Mouse (Mus musculus): ENCODE data around the gene Mtg1. TPM values are rescaled to one million over a fixed set of nuclear protein-coding genes. Genes with fewer than 3 reads are reported as not detected.
A peak's percentile ranks its signal among the peaks of the same experiment; 100 is the strongest.

The Mtg1 gene
- polyA plus RNA-seq, 1 experiment from 2014 or later = 35.1 TPM

DNA sequence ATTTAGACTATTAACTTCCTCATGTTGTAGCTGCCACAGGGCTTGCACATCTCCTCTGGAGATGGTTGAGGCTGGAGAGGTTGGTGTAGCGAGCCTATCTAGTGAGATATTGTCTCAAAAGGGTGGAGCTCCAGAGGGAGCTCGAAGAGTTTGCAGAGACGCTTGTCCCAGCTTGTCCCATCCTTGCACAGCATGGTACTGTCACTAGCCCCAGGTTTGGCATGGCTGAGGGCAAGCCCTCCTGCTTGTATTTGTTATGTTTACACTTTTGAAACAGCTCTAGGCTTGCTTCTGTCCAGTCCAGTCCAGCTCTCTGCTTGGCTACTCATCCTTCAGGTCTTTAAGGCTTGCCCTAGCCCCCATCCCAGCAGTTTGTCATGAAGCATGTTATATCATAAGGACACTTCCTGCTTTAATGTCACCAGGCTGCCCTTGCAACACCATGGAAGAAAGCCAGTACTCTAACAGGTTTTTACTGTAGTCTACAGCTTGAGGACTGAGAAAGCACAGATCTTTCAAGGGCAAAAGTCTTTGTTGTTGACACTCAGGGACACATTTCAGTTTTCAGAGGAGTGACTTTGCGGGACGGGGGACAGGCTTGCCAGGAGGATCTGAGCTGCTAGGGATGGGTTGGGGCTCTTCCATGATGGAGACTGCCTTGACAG, 2.1 kb upstream of the Mtg1 start:
- Histone ChIP-seq H3K9ac (replicated peaks) (no peak overlapping the region), H3K27ac (replicated peaks) (no peak overlapping the region), H3K4me1 (peaks cover 9% of the 10 kb centered on the region), H3K4me2 (replicated peaks) (no peak overlapping the region), H3K36me3 (no peaks in the 10 kb centered on the region), H3K4me3 (no peak overlapping the region), H3K9me3 (no peaks in the 10 kb centered on the region), H3K27me3 (no peaks in the 10 kb centered on the region)
- WGBS = 93% methylated on average over 5 of the region's 5 CpGs
- no peak for ATAC-seq (replicated peaks)

GRCm38 (mm10) chr7:140138021-140138310, 602 bp downstream of the Mtg1 start:
- Histone ChIP-seq H3K9ac (replicated peaks) (peak overlapping the region; percentile 68), H3K4me1 (peaks cover 12% of the 10 kb centered on the region), H3K9me3 (no peaks in the 10 kb centered on the region), H3K4me3 (peak overlapping the region; percentile 63), H3K4me2 (replicated peaks) (peak overlapping the region; percentile 79), H3K27me3 (no peaks in the 10 kb centered on the region), H3K27ac (replicated peaks) (peak overlapping the region; percentile 70; the same call in 1 of the 2 replicates), H3K36me3 (no peaks in the 10 kb centered on the region)
- no peak; the same call in 1 of the 2 replicates for ATAC-seq (replicated peaks)
- under 1% methylated on average over 8 of the region's 8 CpGs for WGBS

- Histone ChIP-seq H3K27ac (replicated peaks) (no peak overlapping the region), H3K27me3 (no peaks in the 10 kb centered on the region), H3K4me1 (peaks cover 12% of the 10 kb centered on the region), H3K9me3 (no peaks in the 10 kb centered on the region), H3K4me3 (no peak overlapping the region), H3K4me2 (replicated peaks) (no peak overlapping the region), H3K9ac (replicated peaks) (no peak overlapping the region), H3K36me3 (no peaks in the 10 kb centered on the region)
- WGBS = 7% methylated on average over 14 of the region's 14 CpGs
- ATAC-seq (replicated peaks) = no peak
Observed at GRCm38 (mm10) chr7:140141350-140141749, 4.0 kb downstream of the Mtg1 start.

- peaks cover 3% of the 10 kb centered on the region; the same call in 1 of the 2 replicates for H3K4me1 ChIP-seq
- H3K9ac ChIP-seq (replicated peaks) = no peak overlapping the region
- no peaks in the 10 kb centered on the region for H3K36me3 ChIP-seq
- no peak overlapping the region for H3K27ac ChIP-seq (replicated peaks)
- H3K4me3 ChIP-seq = no peak overlapping the region
- H3K27me3 ChIP-seq = no peaks in the 10 kb centered on the region
- no peak for ATAC-seq (replicated peaks)
- WGBS = 88% methylated on average over 4 of the region's 4 CpGs
- no peaks in the 10 kb centered on the region for H3K9me3 ChIP-seq
- H3K4me2 ChIP-seq (replicated peaks) = no peak overlapping the region
Observed at GRCm38 (mm10) chr7:140144550-140144949, 7.2 kb downstream of the Mtg1 start.

- Histone ChIP-seq H3K4me1 (peaks cover 8% of the 10 kb centered on the region), H3K9me3 (no peaks in the 10 kb centered on the region), H3K4me3 (peak overlapping the region; percentile 46), H3K27me3 (peaks cover 8% of the 10 kb centered on the region; the same call in 1 of the 2 replicates), H3K4me2 (replicated peaks) (peak overlapping the region; percentile 61), H3K27ac (replicated peaks) (no peak overlapping the region), H3K36me3 (no peaks in the 10 kb centered on the region), H3K9ac (replicated peaks) (peak overlapping the region; percentile 41)
- 8% methylated on average over 28 of the region's 28 CpGs for WGBS
- ATAC-seq (replicated peaks) = peak; percentile 24
Observed at GRCm38 (mm10) chr7:140153383-140153782, 16.0 kb downstream of the Mtg1 start.

GRCm38 (mm10) chr7:140153829-140154217, 16.5 kb downstream of the Mtg1 start:
- Histone ChIP-seq H3K27me3 (peaks cover 8% of the 10 kb centered on the region; the same call in 1 of the 2 replicates), H3K27ac (replicated peaks) (no peak overlapping the region; the same call in 1 of the 2 replicates), H3K4me2 (replicated peaks) (peak overlapping the region; percentile 61), H3K4me1 (peaks cover 8% of the 10 kb centered on the region), H3K9me3 (no peaks in the 10 kb centered on the region), H3K9ac (replicated peaks) (peak overlapping the region; percentile 47), H3K36me3 (no peaks in the 10 kb centered on the region), H3K4me3 (peak overlapping the region; percentile 46)
- WGBS = 12% methylated on average over 4 of the region's 4 CpGs
- ATAC-seq (replicated peaks) = peak; percentile 35

- peaks cover 8% of the 10 kb centered on the region; the same call in 1 of the 2 replicates for H3K27me3 ChIP-seq
- peaks cover 8% of the 10 kb centered on the region for H3K4me1 ChIP-seq
- no peaks in the 10 kb centered on the region for H3K9me3 ChIP-seq
- peak within 1 kb of the TSS; percentile 61 for H3K4me2 ChIP-seq (replicated peaks)
- peak within 1 kb of the TSS; percentile 47 for H3K9ac ChIP-seq (replicated peaks)
- peak within 1 kb of the TSS; percentile 50 for H3K27ac ChIP-seq (replicated peaks)
- WGBS = 2% methylated on average over 28 of the region's 28 CpGs
- no peaks in the 10 kb centered on the region for H3K36me3 ChIP-seq
- H3K4me3 ChIP-seq = peak within 1 kb of the TSS; percentile 46
- peak; percentile 79 for ATAC-seq (replicated peaks)
Observed at GRCm38 (mm10) chr7:140154218-140154927, 17.0 kb downstream of the Mtg1 start, which contains the start of gene Sprn. Gene Sprn (minus strand): TSS chr7:140154877.

DNA sequence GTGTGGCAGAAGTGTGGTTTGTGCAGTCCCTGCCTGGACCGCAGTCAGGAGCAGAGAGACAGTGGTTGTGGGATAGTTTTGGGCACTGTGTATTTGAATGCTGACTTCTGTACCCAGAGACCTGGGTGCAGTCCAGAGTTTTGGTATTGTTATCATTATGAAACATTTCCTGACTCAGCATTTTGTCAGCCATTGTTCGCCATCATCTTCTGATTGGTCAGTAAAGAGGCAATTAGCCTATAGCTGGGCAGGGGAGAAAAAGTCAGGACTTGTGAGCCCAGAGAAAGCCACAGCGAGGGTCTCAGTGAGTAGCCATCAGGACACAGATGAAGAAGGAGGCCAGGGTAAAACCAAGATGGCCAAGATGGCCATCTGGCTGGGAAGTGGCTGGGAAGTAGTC, 23.0 kb downstream of the Mtg1 start:
- no peak overlapping the region for H3K4me2 ChIP-seq (replicated peaks)
- no peak overlapping the region for H3K4me3 ChIP-seq
- no peaks in the 10 kb centered on the region for H3K4me1 ChIP-seq
- no peak overlapping the region for H3K27ac ChIP-seq (replicated peaks)
- 73% methylated on average over 3 of the region's 3 CpGs for WGBS
- H3K9me3 ChIP-seq = no peaks in the 10 kb centered on the region
- no peak for ATAC-seq (replicated peaks)
- H3K27me3 ChIP-seq = no peaks in the 10 kb centered on the region
- H3K36me3 ChIP-seq = no peaks in the 10 kb centered on the region
- no peak overlapping the region for H3K9ac ChIP-seq (replicated peaks)

GRCm38 (mm10) chr7:140164664-140165063, 27.3 kb downstream of the Mtg1 start, which contains the start of gene Olfr522:
Gene Olfr522 (minus strand): TSS chr7:140164764.
- no peak within 1 kb of the TSS for H3K4me3 ChIP-seq
- 72% methylated on average over 7 of the region's 7 CpGs for WGBS
- H3K9me3 ChIP-seq = no peaks in the 10 kb centered on the region
- no peaks in the 10 kb centered on the region for H3K36me3 ChIP-seq
- no peaks in the 10 kb centered on the region for H3K27me3 ChIP-seq
- no peak within 1 kb of the TSS for H3K27ac ChIP-seq (replicated peaks)
- H3K4me2 ChIP-seq (replicated peaks) = no peak within 1 kb of the TSS
- H3K4me1 ChIP-seq = no peaks in the 10 kb centered on the region
- H3K9ac ChIP-seq (replicated peaks) = no peak within 1 kb of the TSS
- no peak for ATAC-seq (replicated peaks)

GRCm38 (mm10) chr7:140167950-140168349, 30.6 kb downstream of the Mtg1 start:
- Histone ChIP-seq H3K9ac (replicated peaks) (no peak overlapping the region), H3K27ac (replicated peaks) (no peak overlapping the region), H3K36me3 (no peaks in the 10 kb centered on the region), H3K4me2 (replicated peaks) (no peak overlapping the region), H3K4me1 (no peaks in the 10 kb centered on the region), H3K27me3 (no peaks in the 10 kb centered on the region), H3K9me3 (no peaks in the 10 kb centered on the region), H3K4me3 (no peak overlapping the region)
- ATAC-seq (replicated peaks) = no peak
- WGBS = 75% methylated on average over 1 of the region's 1 CpGs

GRCm38 (mm10) chr7:140169386-140169785, 32.0 kb downstream of the Mtg1 start:
- Histone ChIP-seq H3K4me3 (no peak overlapping the region), H3K27me3 (no peaks in the 10 kb centered on the region), H3K4me2 (replicated peaks) (no peak overlapping the region), H3K36me3 (no peaks in the 10 kb centered on the region), H3K9ac (replicated peaks) (no peak overlapping the region), H3K9me3 (no peaks in the 10 kb centered on the region), H3K27ac (replicated peaks) (no peak overlapping the region), H3K4me1 (no peaks in the 10 kb centered on the region)
- 88% methylated on average over 4 of the region's 4 CpGs for WGBS
- no peak for ATAC-seq (replicated peaks)

GRCm38 (mm10) chr7:140170863-140171262, 33.5 kb downstream of the Mtg1 start:
- H3K36me3 ChIP-seq = no peaks in the 10 kb centered on the region
- 96% methylated on average over 3 of the region's 3 CpGs for WGBS
- no peak overlapping the region for H3K4me2 ChIP-seq (replicated peaks)
- ATAC-seq (replicated peaks) = no peak
- no peaks in the 10 kb centered on the region for H3K4me1 ChIP-seq
- no peaks in the 10 kb centered on the region for H3K9me3 ChIP-seq
- H3K27me3 ChIP-seq = no peaks in the 10 kb centered on the region
- H3K27ac ChIP-seq (replicated peaks) = no peak overlapping the region
- no peak overlapping the region for H3K4me3 ChIP-seq
- H3K9ac ChIP-seq (replicated peaks) = no peak overlapping the region
